ENCODE assay signal across 19 mouse cellular contexts in the genomic region with DNA sequence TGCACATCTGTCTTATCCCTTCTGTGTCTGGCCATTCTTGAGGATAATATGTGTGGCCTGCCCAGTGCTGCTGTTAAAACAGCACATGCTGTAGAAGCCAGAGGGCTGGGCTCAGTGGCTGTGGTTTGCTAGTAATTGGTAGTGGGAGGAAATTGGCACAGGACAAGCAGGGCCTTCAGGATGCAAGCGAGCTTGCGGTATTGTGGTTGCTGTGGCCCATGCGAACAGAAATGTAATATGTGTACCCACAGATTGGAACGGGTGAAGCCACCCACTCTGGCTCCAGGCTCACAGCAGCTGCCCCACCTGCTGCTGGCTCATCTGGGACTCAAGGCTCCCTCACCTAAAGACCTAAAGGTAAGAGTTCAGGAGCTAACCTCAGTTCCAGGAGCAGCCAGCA. TPM values are rescaled to one million over a fixed set of nuclear protein-coding genes. Genes with fewer than 3 reads are reported as not detected.
A peak's percentile ranks its signal among the peaks of the same experiment; 100 is the strongest.
DNase-seq lines count a peak whose midpoint lies in the region; ATAC-seq lines count a peak whose summit lies in the region.
"Had no signal": no experiment of that assay in that cellular context is flagged by ENCODE, and none has a peak within 500 bp of the region (broad histone marks: within the 10 kb centered on the region; RNA-seq: fewer than 3 reads in every experiment).

No protein-coding gene starts in this region.

- no peaks in the 10 kb centered on the region for H3K36me3 ChIP-seq in kidney, embryonic 16.5 days (ENCODE audit: insufficient read depth, low read length)
- H3K36me3 ChIP-seq: embryonic facial prominence, embryonic 13.5 days; limb, embryonic 13.5 days had no signal

- 0 out of 2 replicates have a peak, but pooled peaks cover 1% of the 10 kb centered on the region for H3K4me1 ChIP-seq in kidney, embryonic 16.5 days (ENCODE audit: insufficient read depth, low read length)
- H3K4me1 ChIP-seq: forebrain, embryonic 13.5 days; limb, embryonic 13.5 days had no signal

- H3K27ac ChIP-seq in kidney, embryonic 16.5 days (ENCODE audit: low read length) = no peak overlapping the region
- H3K27ac ChIP-seq: embryonic facial prominence, embryonic 13.5 days; forebrain, embryonic 13.5 days; limb, embryonic 13.5 days had no signal

- ATAC-seq in granulocyte monocyte progenitor cell, adult 5-6 weeks (replicated peaks; ENCODE audit: poor library complexity, severe bottlenecking) = peak; percentile 97
- ATAC-seq in kidney, embryonic 16.5 days (ENCODE audit: low FRiP score, low TSS enrichment) = no peak
- ATAC-seq: forebrain, embryonic 13.5 days; hindbrain, embryonic 16.5 days had no signal

- no peak overlapping the region for H3K4me3 ChIP-seq in kidney, embryonic 16.5 days (ENCODE audit: low read length)
- H3K4me3 ChIP-seq: embryonic facial prominence, embryonic 13.5 days; forebrain, embryonic 13.5 days; limb, embryonic 13.5 days had no signal

- no peaks in the 10 kb centered on the region for H3K9me3 ChIP-seq in kidney, embryonic 16.5 days (ENCODE audit: low read length)
- H3K9me3 ChIP-seq: embryonic facial prominence, embryonic 13.5 days; forebrain, embryonic 13.5 days; limb, embryonic 13.5 days had no signal

- DNase-seq in heart, adult 11 months = peak; percentile 63
- no peak for DNase-seq in heart, adult 9 months (ENCODE audit: low spot score in 2 of 2)
- DNase-seq in 416B (ENCODE audit: low read depth) = peak; percentile 88
- DNase-seq in layer of hippocampus, postnatal 36 days = peak; percentile 15 to 20
- DNase-seq in adrenal gland, postnatal 25 days = no peak
- no peak for DNase-seq in urinary bladder, adult 18-20 months (ENCODE audit: low spot score in 2 of 2)
- DNase-seq: cerebellum, adult 18-20 months; heart, adult 18-20 months; heart, postnatal 10 days; lung, adult 18-20 months; lung, postnatal 4 days; midbrain, embryonic 14.5 days; right cerebral cortex, postnatal 14 days had no signal

- 78% methylated on average over 4 of the region's 4 CpGs for WGBS in kidney, embryonic 16.5 days

- no peak overlapping the region for H3K4me2 ChIP-seq in kidney, embryonic 16.5 days (replicated peaks; ENCODE audit: low read depth, low read length)
- H3K4me2 ChIP-seq: embryonic facial prominence, embryonic 13.5 days; forebrain, embryonic 13.5 days; limb, embryonic 13.5 days had no signal

- H3K9ac ChIP-seq in kidney, embryonic 16.5 days (replicated peaks; ENCODE audit: low read length) = no peak overlapping the region
- H3K9ac ChIP-seq: embryonic facial prominence, embryonic 13.5 days; forebrain, embryonic 13.5 days; limb, embryonic 13.5 days had no signal

- no peaks in the 10 kb centered on the region for H3K27me3 ChIP-seq in kidney, embryonic 16.5 days (ENCODE audit: insufficient read depth, low read length)
- H3K27me3 ChIP-seq: embryonic facial prominence, embryonic 13.5 days; forebrain, embryonic 13.5 days had no signal

RNA-seq across cellular contexts. Expression of gene Tgm3, which starts 51.8 kb away (rescaled TPM):
- not detected in 2 replicates for total RNA-seq in granulocyte monocyte progenitor cell, adult 5-6 weeks (2014; fragmentation: Nextera tagmentation)
- total RNA-seq in granulocyte monocyte progenitor cell, adult 5-6 weeks (2017) = 0.36 TPM in 1 of 2 replicates, not detected in the other
- under 1 TPM; 0.15 to 0.33 TPM for total RNA-seq in layer of hippocampus, postnatal 36 days (2021)
- total RNA-seq in adrenal gland, postnatal 25 days (2021) = 0.85 and 1.2 TPM in 2 replicates
- polyA plus RNA-seq in kidney, embryonic 16.5 days (2015; fragmentation: Nextera tagmentation; extraction: Ambion mirVana) = not detected in 2 replicates
- polyA plus RNA-seq: forebrain, embryonic 13.5 days; hindbrain, embryonic 16.5 days; midbrain, embryonic 14.5 days had no signal

Comparison
In these comparisons a context has a peak if more than half of its experiments do, and no peak if none do; other contexts are left out.
1. DNase-seq: peak in heart, adult 11 months (single experiment), 416B (single experiment) and layer of hippocampus, postnatal 36 days (2 of 2); none in heart, adult 9 months (0 of 2), adrenal gland, postnatal 25 days (single experiment) and urinary bladder, adult 18-20 months (0 of 2).